Mouse (Mus musculus): ENCODE data around the gene 5330417H12Rik.

5330417H12Rik gene

DNA sequence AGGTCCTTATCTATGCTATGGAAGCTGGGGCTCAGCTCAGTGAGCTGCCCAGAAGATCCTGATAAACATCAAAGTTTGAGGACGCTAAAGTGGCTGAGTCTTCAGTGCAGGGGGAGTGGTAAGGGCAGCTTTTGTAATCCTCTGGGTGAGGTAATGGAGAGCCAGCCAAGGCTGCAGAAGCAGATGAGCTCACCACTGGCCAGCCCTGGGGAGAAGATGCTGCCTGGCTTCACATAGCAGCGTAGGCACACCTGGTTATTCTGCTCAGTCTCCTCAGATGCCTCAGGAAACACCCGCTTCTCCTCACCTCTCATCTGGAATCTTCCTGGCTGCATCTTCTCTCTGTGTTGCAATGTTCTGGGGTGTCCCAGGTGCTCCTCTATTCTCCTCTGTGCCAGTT lies 529 bp downstream of the 5330417H12Rik start:
- no peak for DNase-seq

DNA sequence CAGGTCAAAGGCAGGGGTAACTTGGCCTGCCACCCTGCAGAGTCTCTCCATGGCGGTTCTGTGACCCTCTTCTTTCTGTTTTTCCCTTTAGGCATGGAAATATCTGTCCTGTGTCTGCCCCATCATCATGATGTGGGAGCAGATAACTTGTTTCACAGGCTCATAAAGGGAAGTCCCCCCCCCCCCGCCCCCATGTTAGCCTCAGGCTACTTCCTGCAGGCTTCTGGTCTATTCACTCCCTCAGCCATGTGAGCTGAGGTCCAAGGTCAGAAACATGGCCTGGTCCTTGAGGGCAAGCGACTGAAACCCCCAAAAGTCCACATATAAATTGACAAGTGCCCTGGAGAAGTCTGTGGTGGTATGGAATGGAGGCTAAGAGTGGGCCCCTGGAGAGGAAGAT lies 4.8 kb downstream of the 5330417H12Rik start:
- DNase-seq, result no peak

DNA sequence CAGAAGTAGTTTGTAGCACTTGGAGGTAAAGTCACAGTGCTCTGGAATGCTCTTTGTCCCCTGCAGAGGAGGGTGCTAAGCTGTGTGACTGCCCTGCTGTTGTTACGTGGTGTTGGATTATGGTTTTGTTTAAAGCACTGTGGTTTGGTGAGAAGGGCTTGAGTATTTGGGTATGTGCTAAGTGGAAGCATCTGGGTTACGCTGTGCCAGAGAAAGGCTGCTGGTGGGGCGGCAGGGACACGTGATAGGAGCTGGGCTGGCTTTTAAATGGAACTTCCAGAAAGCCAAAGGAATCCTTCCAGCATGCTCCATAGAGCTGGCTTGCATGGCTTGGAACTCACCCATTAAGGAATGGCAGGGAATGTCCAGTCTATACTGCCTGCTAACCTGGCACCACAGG lies 5.7 kb downstream of the 5330417H12Rik start:
- no peak for DNase-seq

DNA sequence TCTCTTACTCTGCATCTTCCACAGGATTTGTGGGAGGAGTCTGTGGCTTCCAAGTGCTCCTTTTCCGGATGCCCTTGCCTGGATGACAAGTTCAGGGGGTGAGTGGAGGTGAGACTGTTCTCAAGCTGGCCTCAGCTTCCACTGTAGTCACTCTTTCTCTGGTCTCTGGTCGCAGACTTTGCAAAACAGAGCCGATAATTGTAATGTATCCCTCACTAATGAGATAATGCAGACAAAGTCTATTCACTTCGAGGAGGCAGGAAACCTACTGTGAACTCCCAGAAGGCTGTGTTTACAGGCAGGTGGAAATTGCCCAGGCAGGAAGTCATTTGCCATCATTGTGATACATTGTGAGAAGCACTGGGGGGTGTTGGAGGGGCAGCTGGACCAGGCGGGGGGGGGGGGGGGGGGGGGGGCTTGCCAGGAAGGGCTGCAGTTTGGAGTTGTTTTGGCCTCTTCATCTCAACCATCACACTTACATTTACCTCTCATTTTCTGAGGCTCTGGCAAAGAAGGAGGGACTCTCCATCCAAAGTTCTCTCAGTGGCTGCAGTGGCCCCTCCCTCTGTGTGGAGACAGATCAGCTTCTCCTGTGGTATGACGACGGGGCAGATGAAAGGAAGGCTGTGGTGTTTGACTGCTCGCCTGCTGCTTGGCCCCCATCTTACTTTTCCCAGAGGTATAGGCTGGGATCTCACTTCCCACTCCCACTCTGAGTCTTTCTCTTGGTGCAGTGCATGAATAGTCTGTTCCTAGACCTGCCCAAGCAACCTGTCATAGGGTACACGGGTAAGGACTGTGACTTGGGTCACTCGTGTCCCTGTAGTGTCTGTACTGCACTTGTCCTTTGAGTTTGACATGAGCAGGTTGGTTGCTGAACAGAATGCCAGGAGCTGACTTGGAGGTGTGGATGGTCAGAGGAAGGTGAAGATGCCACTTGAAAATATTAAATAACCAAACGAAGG lies 6.7 kb downstream of the 5330417H12Rik start:
- no peak for DNase-seq

DNA sequence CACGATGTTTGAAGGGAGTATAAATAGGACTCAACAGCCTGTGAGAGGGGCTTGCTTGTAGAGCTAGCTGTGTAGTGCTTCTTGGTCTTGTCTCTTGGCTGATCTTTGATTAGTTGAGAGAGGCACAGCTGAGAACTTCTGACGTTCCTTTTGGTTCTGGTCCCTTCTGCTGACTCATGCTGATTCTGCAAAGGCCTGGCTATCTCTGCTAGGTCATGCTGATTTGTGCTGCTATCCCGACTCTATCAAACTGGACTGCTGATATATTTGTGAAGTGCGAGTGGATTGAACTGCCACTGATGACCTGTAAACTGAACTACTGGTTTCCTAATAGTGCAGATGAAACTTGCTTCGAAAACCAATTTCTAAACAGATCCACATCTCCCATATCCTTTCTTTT lies 14.1 kb downstream of the 5330417H12Rik start:
- DNase-seq, result no peak

DNA sequence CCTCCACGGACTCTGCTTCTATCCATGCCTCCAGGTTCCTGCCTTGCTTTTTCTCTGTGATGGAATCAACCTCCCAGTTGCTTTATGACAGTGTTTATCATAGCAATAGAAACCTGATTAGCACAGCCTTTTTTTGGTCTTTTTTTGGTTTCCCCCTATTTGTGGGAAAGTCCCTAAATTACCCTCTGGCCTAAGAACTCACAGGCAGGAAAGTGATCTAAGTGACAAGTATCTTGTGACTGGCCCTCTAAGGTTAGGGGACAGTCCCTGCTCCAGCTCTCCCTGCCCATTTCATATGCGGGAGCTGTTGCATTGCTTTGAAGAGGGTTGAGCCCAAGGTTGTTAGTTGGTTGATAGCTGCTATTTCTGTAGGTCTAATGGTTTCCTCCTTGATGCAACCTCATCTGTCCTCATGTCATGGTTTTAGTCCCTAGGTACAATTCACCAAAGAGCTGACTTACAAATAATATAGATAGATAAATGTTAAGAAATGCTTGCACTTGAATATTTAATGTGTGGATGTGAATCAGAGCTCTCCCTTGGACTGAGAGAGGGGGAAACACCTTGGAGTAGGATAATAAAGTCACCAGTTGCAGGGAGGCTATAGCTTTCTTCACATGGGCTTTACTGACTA lies 15.2 kb downstream of the 5330417H12Rik start:
- DNase-seq, result no peak

DNA sequence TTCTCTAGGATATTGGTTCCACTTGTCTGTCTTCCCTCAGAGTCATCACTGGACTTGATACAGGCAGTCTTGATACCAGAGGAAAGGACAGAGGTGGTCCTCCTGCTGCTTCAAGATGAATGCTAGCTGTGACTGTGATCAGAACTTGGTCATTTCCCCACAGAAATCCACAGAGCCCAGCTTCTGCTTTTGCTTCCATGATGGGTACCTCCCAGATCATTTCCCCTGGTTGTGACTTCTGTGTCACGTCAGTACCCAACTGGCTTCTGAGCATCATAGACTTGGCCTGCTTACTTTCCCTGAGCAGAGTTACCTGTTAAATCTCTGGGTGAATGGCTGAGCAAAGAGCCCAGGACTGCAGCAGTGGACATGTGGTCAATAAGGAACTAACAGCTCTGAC lies 17.2 kb downstream of the 5330417H12Rik start:
- DNase-seq, result no peak

DNA sequence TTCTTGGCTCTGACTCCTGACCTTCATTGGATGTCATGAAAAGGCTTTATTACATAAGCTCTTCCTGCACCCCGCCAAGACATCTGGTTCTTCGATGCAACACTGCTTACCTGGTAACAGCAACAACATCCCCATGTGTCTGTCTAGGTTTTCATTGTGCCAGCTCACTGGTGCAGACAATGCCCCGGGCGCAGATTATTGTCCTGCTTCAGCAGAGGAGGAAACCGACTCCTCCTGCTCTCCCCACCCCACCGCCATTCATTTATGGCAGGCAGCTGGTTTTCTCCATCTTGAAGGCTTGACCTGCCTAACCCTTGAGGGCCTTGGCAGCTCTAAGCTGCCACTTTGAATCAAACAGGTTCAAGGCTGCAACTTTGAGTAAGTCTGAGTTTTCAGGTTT lies 22.0 kb downstream of the 5330417H12Rik start:
- no peak for DNase-seq

DNA sequence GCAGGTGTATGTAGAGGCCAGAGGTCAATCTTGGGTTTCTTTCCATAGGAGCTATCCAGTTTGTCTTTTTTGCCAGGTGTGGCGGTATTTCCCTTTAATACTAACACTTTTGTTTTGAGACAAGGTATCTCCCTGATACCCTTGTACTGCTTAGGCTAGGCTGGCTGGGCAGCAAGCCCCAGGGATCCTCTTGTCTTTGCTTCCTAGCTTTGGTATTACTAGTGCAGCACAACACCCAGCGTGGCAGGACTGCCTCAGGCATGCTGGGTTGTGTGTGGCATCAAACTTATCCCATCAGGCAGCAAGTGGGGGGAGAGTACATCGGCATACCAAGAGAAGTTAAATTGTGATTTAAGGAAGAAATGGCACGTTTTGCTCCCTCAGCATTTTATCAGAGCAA lies 22.5 kb downstream of the 5330417H12Rik start:
- DNase-seq, result no peak

DNA sequence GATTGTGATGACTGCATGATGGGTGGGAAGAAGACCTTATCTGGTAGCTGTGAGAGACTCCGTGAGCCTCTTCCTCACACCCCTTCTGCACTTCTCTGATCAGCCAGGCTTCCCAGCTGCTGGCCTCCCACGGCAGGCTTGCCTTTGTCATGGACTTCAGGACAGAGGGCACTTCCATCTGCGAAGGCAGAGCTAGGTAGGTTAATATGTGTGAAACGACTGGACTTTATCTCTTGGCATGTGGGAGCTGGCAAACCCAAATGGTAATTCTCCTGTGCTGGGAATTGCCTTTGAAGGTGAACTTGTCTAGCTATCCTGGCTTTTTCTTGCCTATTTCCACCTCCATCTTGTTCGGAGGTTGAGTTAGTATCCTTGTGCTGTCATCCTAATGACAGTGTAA lies 24.3 kb downstream of the 5330417H12Rik start:
- DNase-seq, result no peak

DNA sequence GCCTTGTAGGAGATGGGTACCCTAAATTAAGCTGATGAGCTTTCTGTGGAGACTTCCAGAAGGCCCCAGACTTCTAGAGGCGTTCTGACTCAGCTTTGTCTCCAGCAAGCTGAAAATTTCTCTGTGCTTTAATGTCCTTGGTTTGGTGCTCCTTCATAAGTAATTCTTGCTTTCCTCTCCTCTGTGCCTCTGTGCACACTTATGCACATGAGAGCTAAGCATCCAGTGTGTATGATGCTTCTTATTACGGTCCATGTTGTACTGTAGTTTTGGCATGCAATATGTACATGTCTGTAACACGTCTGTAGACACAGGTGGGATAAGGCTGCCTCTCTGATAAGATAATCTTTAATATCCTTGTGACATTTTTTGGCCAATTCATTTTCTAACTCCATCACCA lies 27.0 kb downstream of the 5330417H12Rik start:
- DNase-seq, result no peak

DNA sequence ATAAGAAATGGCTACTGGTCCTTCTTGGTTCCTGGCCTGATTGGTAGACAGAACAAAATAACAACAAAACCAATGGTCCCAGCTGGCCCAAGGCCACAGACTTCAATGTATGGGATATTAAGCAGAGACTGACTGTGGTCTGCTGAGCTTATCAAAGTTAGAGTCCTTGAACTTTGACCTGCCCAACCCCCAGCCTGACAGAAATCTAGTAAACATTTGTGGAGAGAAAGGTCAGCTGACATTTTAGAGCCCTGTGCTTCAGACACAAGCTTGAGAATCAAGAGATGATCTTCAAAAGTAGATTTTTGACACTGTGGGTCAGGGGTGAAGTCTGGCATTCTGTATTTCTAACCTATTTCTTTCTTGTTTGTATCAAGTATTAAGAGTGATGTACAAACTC lies 28.2 kb downstream of the 5330417H12Rik start:
- DNase-seq, result no peak

DNA sequence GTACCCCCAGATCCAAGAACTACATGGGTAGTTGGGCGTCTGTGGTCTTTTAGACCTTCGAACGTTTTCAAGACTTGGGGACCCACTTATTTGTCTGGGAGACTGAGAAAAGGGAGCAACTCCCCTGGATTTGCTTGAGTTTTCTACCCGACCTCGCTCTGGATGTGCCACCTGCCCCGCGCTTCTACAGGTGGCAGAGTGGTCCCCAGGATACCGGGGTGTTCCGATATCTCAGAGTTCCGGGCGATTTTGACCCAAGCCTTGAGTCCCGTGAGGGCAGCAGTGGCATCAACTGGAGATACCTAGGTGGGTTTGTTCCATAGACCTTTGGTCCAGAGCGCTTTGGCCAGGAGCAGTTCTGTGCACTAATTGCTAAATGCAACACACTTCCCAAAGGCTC lies 29.5 kb downstream of the 5330417H12Rik start:
- no peak for DNase-seq

DNA sequence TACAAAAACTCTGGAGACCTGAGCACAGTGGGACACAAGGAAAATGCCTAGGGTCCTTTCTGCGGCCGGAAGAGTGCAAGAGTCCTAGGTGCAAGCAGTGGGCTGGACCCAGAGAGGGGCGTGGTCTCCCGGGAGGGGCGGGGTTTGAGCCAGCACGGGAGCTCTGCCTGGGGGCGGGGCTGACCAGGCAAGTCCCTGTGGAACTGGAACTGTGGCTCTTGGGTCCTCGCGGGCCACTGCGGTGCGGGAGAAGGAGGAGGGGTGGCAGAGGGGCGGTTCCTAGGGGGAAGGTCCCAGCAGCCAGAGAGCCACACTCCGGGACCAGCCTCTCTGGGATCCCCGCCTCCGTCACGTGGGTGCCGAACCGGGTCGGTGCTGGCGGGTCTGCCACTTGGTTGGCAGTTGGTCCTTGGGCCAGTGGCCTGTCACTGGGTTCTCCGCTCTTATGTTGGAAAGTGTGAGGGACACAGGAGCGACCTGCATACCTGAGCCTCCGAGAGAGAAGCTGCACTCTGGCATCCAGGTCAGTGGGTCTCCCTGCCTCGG lies 30.0 kb downstream of the 5330417H12Rik start, which contains the start of gene Ppfibp2:
Gene Ppfibp2 (plus strand): TSS at position 351 of the 546 bp plus-strand sequence.
- peak; percentile 75 to 77 for DNase-seq

DNA sequence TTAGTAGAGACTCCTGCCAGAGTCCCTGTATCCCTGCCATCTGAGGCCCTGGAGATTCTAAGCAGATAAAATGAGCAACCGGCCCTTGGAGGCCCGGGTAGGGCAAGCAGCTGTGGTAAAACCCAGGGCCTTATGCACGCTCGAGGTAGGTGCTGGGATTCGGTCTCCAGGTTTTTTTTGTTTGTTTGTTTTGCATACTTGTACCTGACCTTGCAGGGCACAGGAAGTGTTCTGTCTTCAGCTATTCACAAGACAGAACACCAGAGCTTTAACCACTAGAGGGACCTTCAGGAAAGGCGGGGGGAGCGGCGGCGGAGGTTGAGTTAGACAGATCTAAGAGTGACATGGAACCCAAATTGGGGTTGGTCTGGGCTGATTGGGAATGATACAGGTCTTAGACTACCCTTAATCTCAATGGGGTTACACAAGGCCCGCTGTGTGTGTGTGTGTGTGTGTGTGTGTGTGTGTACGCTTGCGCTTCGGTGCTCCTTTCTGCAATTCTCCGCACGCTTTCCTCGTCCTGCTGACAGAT lies 30.6 kb downstream of the 5330417H12Rik start:
- DNase-seq, result peak; percentile 32 to 38

DNA sequence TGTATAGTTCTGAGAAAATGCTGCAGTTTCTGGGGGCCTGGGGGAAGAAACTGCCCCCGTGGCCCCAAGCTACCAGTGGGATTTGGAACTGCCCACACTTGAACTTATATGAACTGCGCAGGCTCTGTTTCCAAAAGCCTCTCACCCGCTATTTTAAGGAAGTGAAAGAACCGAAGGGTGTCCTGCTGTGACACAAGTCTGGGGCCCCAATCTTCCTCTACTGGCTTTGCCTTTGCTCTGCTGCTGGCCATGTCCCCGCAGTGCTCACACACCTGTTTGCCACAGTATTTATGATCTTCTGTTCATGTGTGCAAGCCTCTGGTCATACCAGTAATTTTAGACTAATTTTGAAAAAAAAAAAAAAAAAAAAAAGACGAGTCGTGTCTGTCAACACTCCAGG lies 31.1 kb downstream of the 5330417H12Rik start:
- no peak for DNase-seq

DNA sequence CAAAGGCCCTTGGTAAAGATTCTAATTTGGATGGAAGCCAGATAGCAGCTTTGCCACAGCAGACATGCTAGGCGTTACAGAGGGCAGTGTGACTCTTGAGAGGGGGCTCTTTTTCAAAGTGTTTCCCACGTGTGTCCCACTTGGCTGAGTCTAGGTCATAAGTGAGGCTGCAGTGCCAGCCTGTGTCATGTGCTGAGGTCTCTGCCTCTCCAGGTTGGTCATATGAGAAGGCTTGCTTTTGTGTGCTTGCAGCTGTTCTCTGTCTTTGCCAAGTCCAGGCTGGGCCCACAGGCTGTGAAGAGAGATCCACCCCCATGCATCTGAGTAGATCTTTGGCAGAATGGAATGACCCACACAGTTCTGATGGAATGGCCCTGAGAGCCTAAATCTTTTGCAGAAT lies 32.3 kb downstream of the 5330417H12Rik start:
- DNase-seq, result peak in 1 of 2 experiments; percentile 9

DNA sequence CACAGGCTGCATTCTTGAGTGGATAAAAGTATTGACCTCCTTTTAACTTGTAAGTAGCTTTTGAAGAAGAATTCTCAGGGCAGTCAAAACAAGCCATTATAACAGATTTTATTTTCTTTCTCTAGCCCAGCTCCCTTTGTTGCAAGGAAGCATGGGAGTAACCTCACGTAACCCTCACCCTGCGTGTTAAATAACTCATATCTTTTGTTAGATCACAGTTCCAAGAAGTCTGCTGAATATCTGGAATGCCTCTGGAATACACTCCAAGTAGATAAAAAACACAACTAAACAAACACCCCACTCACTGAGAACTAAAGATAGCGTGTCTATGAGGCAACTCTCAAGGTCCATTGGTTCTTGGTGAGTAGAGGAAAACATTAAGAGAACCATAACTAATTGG lies 50.7 kb downstream of the 5330417H12Rik start:
- no peak for DNase-seq
